Mouse (Mus musculus): ENCODE measurements around the gene Efcab9.

DNA sequence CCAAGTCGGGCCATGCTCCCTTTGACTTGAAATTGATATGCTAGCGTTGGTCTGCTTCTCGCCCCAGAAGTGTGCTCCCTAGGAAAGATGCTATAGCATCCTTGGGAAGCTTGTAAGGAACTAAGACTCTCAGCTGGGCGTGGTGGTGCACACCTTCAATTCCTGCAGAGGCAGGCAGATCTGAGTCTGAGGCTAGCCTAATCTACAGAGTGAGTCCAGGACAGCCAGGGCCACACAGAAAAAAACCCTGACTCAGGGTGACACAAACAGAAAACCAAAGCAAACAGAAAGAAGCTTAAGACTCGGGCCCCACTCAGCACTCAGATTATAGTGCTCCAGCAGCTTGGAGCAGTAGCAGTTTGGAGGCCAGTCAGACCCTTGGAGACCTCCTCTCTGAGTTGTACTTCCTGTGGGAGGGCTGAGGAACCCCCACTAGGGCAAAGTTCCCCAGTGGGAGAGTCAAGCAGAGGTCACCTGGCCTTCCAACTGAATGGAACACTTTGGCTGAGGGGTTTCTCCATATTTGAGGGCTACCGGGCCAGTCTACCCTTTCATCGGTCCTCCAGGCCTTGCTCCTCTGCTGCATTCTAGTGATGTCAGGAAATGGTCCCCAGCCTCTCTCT, 2.7 kb upstream of the Efcab9 start:
- TF ChIP-seq POLR2A (IDR thresholded peaks at IDR 0.05; ENCODE audit: low read depth, low read length) (no peak), ETS1 (conservative IDR thresholded peaks at IDR 0.05; ENCODE audit: low read depth, low read length) (no peak), CTCF (conservative IDR thresholded peaks at IDR 0.05 in 1 of 2, IDR thresholded peaks at IDR 0.05 in 1 of 2; ENCODE audit: low read depth in 2 of 2, low read length in 2 of 2) (no peak), KAT2A (IDR thresholded peaks at IDR 0.05; ENCODE audit: insufficient replicate concordance, low read length) (no peak), ZKSCAN1 (IDR thresholded peaks at IDR 0.05; ENCODE audit: borderline replicate concordance, low read depth, low read length) (no peak), USF1 (IDR thresholded peaks at IDR 0.05; ENCODE audit: low read depth, low read length) (no peak), RAD21 (IDR thresholded peaks at IDR 0.05; ENCODE audit: low read depth, low read length) (no peak), NELFE (IDR thresholded peaks at IDR 0.05; ENCODE audit: low read depth, low read length) (no peak), MXI1 (IDR thresholded peaks at IDR 0.05; ENCODE audit: low read depth, low read length) (no peak), MEF2A (IDR thresholded peaks at IDR 0.05; ENCODE audit: borderline replicate concordance, low read depth, low read length) (no peak), SMC3 (IDR thresholded peaks at IDR 0.05; ENCODE audit: low read depth, low read length) (no peak), MAX (IDR thresholded peaks at IDR 0.05; ENCODE audit: low read length) (no peak), EP300 (IDR thresholded peaks at IDR 0.05; ENCODE audit: low read length) (no peak)
